Mouse (Mus musculus) kidney, adult 2 months (tissue): ENCODE measurements at regions not wholly inside any gene's neighbourhood (a gene's known extent, or its start where the extent isn't known, plus 50 kb on each side); places are given as distances from the start of the nearest gene placed in this dataset.

Source experiments
- CTCF ChIP-seq: fragments of 200-500 bp; conservative IDR thresholded peaks from 2 replicates; pipeline ENCODE4 v1.5.1; 2011; ENCODE audit warnings: low read depth, mild to moderate bottlenecking, control low read depth, low read length, moderate library complexity, mixed read lengths; ENCODE audit not compliant: insufficient read depth, insufficient read length
- POLR2A ChIP-seq: fragments of 200-500 bp; IDR thresholded peaks from one replicate; pipeline ENCODE4 v1.6.1; 2011; ENCODE audit warnings: low read depth, low read length, control low read depth

- TF ChIP-seq POLR2A (no peak), CTCF (no peak)
Observed at GRCm38 (mm10) chr13:3744870-3745269, 59.2 kb downstream of the Calml3 start.
